Mouse (Mus musculus): ENCODE measurements around the gene H13.
"Not testable (repeated sequence)": the region's sequence is repeated elsewhere in the genome, so short reads cannot be mapped to it uniquely, and the experiment has no call there.

H13 gene

DNA sequence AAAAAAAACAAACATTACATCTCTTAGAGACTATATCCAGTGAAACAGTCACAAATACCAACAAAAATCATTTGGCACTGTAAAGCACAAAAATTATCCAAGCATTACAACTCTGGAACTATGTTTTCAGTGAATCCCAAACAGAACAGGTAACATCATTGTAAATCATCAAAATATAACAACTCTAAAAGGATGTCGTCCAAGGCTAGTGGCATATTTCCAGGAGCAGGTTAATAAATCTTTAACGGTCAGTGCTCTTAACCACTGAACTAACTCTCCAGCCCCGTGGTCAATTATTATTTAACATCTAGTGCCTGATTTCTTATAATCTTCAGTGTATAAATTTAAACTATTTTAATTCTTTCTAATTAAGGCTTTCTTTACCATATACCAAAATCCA lies 3.1 kb upstream of the H13 start:
- DNase-seq (ENCODE audit: low spot score): not testable (repeated sequence)

GRCm38 (mm10) chr2:152669639-152670484 lies 601 bp downstream of the H13 start:
- no peak for DNase-seq (ENCODE audit: low spot score)

- DNase-seq (ENCODE audit: low spot score): no peak
Observed at GRCm38 (mm10) chr2:152670983-152671641, 1.9 kb downstream of the H13 start.

- peak; percentile 53 for DNase-seq (ENCODE audit: low spot score)
Observed at GRCm38 (mm10) chr2:152671642-152671999, 2.4 kb downstream of the H13 start.

GRCm38 (mm10) chr2:152672166-152672565 lies 2.9 kb downstream of the H13 start:
- no peak for DNase-seq (ENCODE audit: low spot score)

GRCm38 (mm10) chr2:152674148-152674547 lies 4.9 kb downstream of the H13 start:
- DNase-seq (ENCODE audit: low spot score): no peak

DNA sequence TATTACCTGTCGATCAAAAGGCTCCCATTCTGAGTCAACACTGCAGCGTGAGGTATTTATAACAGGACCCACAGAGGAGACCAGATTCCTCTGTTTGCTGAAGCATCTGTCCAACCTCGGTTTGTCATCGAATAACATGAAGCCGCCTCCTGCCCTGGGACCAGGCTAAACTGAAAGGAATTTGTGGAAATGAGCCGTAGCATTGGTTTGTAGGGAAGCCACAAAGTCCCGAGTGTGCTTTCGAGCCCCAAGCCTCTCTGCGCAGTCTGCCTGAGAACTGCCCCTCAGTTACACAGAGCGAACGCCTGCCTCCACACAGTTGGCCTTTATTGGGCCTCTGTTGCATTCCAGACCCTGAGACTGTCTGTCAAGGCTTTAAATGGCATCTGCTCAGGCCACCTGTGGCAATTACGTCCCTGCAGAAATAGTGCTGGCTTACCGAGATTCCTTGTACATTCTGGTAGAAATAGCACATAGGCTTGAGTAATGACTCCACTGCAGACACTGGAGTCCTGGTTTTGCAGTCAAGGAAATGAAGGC lies 6.1 kb downstream of the H13 start:
- no peak for DNase-seq (ENCODE audit: low spot score)

GRCm38 (mm10) chr2:152678302-152678701 lies 9.0 kb downstream of the H13 start:
- no peak for DNase-seq (ENCODE audit: low spot score)

- no peak for DNase-seq (ENCODE audit: low spot score)
Observed at GRCm38 (mm10) chr2:152678925-152679324, 9.7 kb downstream of the H13 start.

DNA sequence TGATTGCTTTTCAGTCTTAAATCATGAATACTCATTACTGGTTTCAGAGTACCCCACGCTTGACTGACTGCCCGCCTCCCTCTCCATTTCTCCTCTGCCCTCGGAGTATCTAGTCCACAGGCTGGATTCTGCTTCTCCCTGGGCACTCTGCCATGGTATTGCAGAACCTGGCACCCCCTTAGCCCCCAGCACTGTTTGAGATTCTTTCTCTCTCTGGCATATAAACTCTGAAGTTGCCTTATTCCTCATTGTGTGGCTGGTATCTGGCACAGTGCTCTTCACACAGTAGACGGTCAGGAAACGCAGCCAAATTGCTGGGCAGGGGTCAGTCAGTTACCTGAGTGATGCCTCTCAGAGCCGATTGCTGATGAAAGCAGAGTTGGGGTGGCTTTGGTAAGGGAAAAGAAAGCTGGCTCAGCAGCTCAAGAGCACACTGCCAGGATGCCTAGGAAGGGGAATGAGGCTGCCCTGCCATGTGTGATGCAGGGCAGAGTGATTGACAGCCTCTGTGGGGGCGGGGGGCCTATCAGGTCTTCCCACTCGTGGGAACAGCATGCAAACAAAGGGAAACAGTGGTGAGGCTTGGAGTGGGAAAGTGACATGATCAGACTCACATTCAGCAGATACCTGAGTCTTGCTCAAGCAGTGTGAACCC lies 10.6 kb downstream of the H13 start:
- DNase-seq (ENCODE audit: low spot score): no peak

DNA sequence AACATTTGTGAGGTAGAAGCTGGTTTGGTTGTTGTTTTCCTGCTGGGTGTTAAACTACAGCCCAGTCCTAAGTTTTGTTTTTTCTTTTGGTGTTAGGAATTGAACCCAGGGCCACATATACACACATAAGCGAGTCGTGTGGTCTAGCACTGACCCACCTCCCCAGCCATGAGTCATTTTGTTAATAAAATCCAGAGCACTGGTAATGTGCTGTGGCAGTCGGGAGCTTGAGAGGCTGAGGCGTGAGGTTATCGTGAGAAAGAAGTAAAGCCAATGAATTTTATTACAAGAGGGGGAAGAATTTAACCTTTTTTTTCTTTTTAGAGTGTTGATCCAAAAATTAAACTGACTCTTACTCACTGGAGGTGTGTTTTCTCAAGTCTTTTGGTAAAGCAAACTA lies 13.8 kb downstream of the H13 start:
- DNase-seq (ENCODE audit: low spot score): no peak

- DNase-seq (ENCODE audit: low spot score): no peak
Observed at GRCm38 (mm10) chr2:152686399-152686798, 17.1 kb downstream of the H13 start.

DNA sequence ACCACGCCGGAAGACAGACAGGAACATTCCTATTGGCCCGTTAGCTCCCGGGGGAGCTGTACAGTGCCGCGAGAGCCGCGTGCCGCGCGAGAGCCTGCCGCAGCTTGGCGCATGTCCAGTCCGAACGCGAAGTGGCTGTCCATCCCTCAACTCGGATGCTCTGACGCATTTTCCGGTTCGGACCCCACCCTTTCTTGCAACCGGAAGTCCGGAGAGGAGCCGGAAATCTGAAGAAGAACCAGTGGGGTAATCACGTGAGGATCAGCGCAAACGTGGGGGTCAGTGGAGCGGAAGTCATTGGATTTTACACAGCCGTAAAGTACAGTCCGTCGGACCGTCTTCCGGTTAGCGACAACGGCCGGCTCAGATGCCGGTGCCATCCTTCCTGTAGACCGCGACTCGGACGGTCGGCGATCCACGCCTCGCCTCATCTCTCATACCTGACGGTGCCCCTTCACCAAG lies 17.6 kb downstream of the H13 start, which contains the start of gene Mcts2:
Gene Mcts2 (plus strand): TSS at position 230 of the 462 bp plus-strand sequence.
- peak; percentile 94 for DNase-seq (ENCODE audit: low spot score)

GRCm38 (mm10) chr2:152691564-152692217 lies 22.4 kb downstream of the H13 start:
- no peak for DNase-seq (ENCODE audit: low spot score)

DNA sequence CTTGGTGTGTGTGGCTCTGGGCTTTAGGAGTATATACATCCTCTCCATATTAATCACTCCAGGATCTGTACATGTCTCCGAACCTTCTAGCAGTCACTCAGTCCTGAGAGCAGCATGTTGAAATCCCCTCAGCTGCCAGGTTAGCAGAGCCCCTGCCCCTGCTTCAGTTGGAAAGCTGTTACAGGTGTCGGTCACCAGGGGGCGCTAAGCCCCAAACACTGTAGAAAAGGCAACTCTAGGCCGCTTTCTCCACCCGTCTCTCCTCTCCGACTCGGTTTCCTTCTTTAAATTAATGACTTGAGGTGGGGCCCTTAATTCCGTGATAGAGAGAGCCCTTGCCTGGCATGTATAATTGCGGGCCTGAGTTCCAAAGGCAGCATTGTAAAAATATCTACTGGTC lies 24.0 kb downstream of the H13 start:
- peak; percentile 60 for DNase-seq (ENCODE audit: low spot score)

GRCm38 (mm10) chr2:152693735-152694134 lies 24.5 kb downstream of the H13 start:
- no peak for DNase-seq (ENCODE audit: low spot score)

GRCm38 (mm10) chr2:152694708-152695107 lies 25.4 kb downstream of the H13 start:
- DNase-seq (ENCODE audit: low spot score): no peak

- DNase-seq (ENCODE audit: low spot score): no peak
Observed at GRCm38 (mm10) chr2:152696016-152696415, 26.8 kb downstream of the H13 start.

DNA sequence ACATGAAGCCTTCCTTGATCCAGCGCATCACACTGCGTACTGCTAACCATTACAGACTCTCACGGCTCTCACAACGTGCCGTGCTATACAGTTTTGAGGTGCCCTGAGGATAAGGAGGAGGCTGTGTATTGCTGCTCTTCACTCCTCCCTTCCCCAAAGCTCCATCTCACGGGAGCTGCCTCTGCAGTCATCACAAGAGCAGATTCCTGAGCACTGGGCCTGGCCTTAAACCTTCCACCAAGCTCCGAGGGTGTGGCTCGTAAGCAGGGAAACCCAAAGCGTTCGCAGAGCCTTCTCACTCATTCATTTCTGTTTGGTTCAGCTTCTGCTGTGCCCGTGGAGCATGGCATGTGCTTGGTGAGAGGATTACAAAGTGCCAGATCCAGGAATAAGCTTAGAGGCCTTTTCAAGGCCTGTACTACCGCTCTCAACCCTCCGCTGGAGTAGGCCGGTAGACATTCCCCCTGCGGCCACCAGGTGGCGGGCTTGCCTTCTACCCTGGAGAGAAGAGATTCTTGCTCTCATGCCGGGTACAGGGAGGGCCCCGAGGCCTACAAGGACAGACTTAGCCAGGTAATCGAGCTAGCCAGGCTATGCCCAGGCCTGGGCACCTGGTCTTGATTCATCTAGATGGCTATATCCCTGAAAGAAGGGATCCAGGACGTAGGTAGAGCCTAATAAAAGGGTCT lies 27.4 kb downstream of the H13 start:
- peak; percentile 94 for DNase-seq (ENCODE audit: low spot score)

GRCm38 (mm10) chr2:152700138-152700537 lies 30.9 kb downstream of the H13 start:
- DNase-seq (ENCODE audit: low spot score): no peak

DNA sequence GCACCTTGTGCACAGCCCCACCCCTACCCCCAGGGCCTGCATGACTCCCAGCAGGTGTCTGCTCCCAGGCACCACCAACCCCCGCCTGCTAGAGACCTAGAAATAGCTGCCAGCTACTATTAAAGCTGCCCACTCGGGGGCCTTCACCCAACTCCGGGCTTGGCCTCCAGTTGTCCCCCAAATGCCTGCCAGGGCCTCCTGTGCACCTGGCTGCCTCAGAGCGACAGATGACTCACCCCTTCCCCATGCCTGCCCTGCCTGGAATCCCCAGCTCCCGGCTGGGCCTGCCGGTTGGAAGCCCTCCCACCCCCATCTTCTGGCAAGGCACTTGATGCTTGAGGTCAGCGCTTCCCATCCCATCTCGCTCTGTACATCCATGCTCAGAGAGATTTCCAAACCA lies 31.5 kb downstream of the H13 start:
- no peak for DNase-seq (ENCODE audit: low spot score)

All from layer of hippocampus, adult 11-12 months (tissue).